Mouse (Mus musculus) cerebellum, adult 9-11 months (tissue): Measurements from ENCODE around the gene Rpia.
"Not testable (repeated sequence)": the region's sequence is repeated elsewhere in the genome, so short reads cannot be mapped to it uniquely, and the experiment has no call there.

Experiments
- DNase-seq: peaks from one replicate; pipeline ENCODE4 v3.0.0; 2022

Gene Rpia

DNA sequence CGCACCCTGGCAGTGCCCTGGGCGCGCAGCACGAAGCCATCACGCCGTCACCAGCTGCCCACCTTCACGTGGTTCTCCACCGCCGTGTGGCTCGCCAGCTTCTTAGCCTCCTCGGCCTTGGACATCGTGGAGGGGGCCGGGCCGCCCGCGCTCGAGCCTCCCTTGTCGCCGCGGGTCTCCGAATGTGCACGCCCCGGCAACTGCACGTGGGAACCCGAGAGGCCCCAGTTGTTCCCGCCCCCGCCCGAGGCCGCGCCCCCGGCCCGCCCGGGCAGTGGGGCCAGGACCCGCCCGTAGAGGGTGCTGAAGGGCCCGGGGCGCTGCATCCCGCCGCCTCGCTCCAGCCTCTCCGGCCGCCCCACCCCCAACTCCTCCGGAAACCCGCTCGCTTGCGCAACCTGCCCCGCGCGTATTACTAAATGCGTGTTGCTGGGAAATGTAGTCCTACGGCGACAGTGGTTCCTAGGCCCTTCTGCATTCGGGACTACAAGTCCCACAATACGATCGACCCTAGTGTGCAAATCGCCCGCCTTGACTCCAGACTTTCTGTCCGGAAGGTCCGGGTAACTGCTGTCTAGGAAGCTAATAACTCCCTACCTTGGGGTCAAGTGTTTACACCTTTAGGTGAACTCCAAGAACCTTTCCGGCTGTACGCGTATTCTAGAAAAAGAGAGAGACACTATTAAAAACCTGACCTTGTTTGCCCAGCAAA lies at the start of gene Rpia:
Gene Rpia (minus strand): TSS at position 409 of the 712 bp plus-strand sequence.
- DNase-seq, result peak; percentile 97

DNA sequence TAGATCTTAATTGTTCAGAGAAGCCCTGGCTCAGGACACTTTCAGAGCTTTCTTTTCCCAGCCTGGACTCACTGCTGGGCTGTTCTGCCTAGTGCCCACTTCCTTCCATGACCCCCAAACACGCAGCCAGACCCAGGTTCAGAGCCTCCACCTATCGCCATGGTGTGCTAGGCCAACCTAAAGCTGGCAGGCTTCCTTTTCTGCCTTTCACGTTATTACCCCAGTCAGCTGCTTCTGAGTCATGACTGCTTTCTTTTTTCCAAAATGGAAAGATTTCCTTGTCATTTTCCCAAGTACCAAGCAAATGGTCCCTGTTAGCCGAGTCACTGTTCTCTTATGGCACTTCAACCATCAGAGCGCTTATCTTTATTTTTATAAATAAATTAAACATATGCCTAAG lies 48.2 kb upstream of the Rpia start:
- DNase-seq, result no peak

DNA sequence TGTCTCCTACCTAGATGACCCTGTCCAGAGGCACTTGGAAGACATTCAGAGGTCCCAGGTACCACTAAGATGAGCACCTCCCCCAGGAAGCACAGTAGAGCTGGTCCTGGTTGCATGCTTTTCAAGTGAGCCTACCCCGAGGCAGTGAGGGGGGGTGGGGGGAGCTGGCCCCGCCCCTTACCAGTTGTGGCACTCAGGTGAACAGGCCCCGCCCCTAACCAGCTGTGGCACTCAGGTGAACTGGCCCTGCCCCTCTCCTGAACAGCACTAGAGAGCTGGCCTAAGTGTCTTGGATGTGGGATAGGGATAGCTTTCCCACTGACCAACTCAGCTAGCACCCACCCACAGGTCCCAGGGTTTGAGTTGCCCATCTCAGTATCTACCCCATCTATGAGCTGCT lies 46.5 kb upstream of the Rpia start:
- DNase-seq, result no peak

DNA sequence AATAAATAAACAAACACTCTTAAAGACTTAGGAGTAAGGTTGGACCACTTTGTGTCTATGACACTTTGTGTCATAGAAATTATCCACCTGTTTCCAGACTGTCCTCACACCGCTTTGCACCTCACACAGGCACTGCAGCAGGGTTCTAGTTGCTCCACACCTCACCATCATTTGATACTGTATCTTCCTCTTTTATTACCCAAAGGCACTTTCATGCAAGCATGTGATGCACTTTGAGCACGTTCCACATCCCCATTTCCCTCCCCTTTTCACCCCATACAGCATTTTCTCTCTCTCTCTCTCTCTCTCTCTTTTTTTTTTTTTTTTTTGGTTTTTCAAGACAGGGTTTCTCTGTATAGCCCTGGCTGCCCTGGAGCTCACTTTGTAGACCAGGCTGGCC lies 45.3 kb upstream of the Rpia start:
- DNase-seq, result no peak

DNA sequence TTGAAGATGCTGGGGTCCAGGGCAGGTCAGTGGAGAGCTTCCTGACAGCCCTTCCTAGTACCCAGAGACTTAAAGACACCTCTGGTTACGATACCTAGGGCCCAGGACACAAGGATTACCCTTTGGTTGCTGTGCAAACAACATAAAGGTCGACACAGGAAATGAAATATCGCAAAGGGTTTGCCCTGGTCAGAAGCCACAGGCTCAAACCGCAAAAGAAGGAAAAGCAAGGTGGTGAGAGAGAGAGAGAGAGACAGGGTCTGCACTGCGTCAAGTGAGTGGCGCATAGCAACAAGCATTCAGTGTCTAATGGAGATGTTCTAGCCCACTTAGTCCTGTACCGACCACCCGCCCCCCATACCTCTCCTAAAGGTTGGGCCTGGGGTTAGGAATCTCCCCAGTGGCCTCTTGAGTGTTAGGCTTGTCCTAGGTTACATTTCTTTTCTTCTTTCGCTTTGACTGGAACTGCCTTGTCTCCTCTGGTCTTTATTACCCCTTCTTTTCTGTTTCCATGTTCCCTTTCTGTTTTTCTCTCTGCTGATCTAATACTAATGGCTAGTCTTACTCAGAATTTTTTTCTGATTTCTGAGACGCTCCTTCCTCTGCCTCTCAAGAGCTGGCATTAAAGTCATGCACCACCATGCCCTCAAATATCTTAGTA lies 39.3 kb upstream of the Rpia start:
- no peak for DNase-seq

DNA sequence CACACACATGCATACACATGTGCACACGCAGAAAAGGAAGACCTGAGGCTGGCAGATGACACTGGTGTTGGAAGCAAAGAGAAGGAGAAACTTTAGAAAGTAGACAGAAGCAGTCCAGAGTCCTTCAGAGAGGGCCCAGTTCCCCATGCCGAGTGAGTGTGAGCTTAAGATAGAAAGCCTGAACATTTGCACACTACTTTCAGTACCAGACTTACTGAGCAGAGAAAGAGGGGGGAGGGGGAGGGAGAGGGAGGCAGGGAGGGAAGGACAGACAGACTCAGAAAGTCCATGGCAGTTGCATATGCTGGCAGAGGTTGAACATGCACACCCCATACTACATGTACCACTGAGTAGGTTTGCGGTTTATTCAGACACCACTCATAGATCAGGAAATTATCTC lies 38.5 kb upstream of the Rpia start:
- no peak for DNase-seq

DNA sequence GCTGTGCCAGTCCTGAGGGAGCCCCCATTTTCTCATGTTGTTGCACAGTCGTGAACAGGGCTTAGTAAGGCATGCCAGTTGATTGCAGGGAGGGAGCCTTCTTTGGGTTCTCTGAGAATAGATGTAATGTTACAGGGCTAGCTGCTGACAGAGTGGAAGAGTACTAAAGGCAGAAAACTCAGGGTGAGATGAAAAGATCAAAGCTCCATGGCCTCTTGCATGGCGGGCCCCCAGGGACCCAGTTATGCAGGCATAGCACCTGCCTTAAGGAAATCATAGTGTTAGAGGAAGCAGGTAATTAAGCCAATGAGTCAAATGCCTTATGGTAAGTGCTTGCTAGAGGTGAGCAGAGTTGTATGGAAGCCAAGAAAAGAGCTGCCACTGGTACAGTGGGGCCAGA lies 37.4 kb upstream of the Rpia start:
- no peak for DNase-seq

DNA sequence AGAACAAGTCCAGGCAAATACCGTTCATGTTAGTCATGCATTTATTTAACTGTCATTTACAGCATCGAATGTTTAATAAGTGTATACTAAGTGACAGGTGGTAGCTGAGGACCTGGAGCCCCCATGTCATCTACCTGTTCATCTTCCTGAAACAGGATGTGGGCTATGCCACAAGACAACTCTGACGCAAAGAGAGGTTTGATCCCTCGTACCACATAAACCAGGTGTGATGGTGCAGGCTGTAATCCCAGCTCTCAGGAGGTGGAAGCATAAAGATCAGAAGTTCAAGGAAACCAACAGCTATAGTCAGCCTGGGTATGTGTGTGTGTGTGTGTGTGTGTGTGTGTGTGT lies 32.9 kb upstream of the Rpia start:
- DNase-seq, result no peak

DNA sequence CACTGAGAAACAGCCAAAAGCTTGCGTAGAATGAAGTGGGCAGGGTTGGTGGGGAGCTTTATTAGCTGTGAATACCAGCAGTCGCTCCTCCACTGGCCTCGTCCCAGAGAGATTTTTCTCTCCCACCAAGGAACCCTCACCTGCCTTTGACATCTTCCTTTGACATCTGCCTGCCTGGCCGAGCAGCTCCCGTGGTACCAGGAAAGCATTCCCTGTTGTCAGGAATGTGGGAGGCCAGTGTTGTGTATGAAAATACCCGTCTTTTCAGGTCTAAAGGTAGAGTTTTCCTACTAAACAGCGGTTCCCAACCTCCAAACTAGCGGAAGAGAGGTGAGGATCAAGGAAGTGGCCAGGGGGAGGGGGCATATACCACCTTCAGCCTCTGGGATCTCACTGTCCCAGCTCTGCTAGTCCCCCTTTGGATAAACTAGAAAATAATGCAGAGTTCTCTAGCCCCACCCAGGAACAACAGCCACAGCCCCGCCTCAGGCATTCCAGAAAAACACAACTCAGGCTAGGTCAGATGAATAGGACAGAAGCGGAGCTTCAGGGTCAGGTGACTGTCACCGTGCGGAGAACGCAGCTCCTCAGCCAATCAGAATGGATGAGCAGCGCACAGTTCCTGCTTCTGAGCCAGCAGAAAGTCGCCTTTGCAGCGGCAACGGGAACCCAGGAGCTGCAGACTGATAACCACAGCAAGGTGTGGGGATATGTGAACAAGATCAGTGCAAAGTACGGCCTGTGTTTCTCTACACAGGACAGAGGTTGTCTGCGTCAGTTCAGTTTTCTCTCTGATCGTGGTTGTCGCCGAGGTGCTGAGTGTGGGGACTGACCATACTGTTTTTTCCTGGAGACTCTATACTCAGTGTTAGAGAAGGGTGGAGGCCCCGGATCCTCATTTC lies 32.3 kb upstream of the Rpia start:
- DNase-seq, result peak; percentile 88

DNA sequence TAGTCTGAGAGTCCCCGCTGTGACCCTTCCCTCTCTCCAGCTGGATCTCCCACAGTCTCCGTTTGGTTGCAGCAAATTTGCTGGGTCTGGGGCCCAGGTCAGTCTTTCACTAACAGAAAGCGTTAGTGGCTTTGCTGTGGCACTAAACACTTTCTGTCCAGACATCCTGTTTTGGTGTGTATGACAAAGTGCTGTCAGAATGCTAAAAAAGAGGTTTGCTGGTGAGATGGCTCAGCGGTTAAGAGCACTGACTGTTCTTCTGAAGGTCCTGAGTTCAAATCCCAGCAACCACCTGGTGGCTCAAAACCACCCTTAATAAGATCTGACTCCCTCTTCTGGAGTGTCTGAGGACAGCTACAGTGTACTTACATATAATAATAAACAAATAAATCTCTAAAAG lies 31.2 kb upstream of the Rpia start:
- DNase-seq, result not testable (repeated sequence)

DNA sequence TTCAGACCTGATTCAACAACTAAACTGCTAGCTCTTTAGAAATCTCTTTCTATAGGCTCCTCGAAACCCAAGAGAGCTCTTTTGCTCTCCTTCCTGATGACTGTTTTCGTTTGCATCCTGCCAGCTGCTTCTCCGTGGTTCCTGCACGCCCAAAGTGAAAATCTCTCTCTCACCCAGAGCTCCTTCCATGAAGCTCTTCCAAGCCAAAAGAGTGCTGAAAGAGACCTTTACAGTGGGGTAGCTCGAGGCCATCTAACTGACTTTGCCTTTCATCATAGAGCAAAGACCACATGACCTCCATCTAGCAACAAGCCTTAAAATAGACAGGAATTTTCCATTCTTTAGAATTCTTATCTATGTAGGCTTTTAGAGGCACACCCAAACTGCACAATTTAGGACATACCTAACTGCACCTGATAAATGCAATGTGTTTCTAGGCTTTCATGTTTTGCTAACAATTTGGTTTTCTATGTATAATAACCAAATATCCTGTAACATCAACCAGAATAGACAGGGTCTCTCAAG lies 30.4 kb upstream of the Rpia start:
- DNase-seq, result no peak

DNA sequence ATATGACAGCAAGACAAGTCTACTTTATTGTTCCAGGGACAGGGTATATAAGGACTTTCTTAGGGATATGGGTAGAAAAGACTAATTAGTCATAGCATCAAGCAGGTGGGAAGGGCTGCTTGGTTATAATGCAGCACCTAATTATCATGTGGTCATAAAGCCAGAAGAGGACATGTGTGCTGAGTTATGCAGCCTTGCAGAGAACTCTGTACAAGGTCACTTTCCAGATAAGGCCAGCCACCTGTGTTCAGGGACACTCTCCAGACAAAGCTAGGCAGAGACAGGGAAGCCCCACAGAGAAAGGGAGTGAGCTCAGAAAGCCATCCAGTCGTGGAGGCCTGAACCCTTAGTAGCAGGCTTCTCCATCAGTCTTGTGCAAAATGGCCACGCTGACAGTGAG lies 29.5 kb upstream of the Rpia start:
- DNase-seq, result no peak

DNA sequence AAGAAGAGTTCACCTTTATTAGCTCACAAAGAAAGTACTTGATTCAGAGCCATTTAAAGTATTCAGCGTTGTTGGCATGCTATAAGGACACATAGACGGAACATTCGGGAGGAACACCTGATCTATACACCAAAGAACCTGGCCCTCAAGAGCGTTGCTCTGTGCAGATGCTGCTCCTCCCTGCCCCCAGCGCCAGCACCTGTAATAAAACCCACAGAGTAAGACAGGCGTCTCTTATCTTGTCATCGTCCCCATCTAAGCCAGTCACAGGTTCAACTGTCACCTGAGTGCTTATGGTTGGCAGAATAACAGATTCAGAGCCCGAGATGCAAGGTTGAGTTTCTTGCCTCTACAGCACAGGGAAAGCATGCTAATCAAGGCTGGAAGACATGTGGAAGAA lies 23.4 kb upstream of the Rpia start:
- no peak for DNase-seq

DNA sequence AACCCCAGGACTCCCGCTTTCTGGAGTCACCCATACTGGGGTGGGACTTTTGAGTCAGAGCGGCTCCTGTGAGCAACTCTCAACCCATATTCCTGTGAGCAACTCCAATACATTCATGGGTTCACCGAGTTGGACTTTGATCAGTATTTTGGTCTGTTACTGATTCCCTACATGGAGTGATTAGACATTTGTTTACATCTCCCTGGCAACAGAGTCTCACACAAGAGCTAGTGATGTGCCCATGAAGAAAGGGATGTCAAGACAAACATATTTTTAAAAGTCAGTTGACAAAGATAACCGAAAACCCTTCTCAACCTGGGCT lies 22.6 kb upstream of the Rpia start:
- DNase-seq, result no peak

DNA sequence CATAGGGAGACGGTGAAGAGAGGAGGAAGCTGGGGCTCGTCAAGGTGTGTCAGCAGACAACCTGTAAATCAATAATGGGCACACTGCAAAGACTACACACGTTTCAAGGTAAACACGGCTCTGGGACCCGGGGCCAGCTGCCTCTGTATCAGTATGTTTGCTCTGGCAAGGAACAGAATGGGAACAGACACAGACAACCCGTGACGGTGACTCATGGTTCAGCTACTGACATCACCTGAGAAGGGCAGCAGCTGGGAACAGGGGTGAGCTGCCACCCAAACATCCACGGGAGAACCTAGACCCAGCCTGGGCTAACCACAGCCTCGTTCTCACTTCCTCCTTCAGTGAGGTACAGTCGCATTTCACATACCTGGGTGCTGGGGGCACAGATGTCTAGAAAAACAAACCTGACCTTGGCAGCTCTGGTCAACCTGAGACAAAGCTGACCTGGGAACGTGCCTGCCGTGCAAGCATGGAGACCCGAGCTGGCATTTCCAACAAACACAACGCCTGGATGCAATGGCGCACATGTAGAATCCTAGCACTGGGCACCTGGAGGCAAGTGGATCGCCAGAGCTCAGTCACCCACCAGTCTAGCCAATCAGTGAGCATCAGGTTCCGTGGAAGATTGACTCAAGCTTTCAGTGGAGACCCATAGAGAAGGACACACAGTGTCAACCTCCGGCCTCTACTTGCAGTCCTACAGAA lies 22.0 kb upstream of the Rpia start:
- DNase-seq, result no peak

DNA sequence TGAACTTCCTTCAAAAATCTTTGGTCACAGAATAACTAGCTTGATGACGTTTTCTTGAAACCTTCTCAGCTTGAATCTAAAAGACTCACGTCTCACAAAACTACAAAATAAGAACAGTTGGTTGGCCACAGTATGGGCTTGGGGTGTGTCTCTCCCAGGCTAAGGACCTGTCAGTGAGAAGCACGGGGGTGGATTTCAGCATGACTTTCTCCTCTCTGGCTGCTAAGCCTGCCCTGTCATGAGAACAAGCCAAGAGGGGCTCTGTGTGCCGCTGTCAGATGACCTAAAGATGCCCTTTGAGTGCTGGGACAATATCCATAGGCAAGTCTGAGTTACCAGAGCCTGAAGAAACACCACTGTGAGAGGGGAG lies 20.5 kb upstream of the Rpia start:
- no peak for DNase-seq

DNA sequence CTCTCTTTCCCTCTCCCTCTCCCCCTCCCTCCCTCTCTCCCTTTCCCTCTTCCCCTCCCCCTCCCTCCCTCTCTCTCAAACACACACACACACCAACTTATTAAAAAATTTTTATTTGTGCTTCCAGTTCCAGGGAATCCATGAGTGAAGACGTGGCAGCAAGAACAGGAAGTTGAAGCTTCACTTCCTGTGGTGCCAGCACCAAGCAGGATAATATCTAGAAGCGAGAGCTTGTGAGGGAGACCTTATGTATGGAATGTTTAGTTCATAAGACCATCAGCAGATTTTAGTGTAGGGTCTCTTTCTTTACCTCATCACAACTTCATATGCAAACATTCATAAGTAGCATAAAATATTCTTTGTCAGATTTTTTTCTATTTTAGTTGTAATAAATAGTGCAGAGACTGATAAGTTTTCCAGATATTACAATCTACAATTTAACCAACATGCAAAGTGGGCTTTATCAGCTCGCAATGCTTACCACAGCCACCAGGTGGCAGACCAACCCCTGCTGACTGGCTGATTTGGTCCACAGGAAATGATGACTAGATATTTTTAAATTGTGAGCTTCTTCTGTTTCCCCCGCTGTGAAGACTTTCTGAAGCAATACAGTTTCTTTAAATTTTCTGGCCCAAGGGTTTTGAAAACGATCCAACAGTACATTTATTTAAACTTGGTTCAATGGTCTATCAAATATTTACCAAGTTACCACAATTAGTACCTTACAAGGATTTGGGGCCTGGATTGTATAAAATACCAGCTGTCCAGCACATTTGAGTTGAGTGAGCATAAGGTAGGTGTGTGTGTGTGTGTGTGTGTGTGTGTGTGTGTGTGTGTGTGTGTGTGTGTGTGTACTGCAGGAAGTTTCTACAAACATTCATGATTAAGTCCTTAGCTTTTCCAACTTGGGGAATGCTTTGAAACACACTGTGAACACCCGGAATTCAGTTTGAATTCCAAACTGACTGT lies 19.8 kb upstream of the Rpia start:
- peak; percentile 68 for DNase-seq

DNA sequence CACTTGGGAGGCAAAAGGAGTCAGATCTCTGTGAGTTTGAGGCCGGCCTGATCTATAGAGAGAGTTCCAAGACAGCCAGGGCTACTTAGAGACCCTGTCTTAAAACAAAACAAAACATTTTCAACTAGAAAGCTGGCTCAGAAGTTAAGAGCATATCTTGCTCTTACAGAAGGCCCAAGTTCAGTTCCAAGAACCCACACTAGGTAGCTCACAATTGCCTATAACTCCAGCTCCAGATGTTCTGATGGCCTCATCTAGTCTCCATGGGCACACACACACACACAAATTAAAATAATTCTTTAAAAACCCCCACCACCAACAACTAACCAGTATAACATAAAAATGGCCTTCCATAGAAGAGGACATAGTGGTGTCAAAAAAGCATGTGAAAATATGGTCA lies 18.5 kb upstream of the Rpia start:
- DNase-seq, result no peak

DNA sequence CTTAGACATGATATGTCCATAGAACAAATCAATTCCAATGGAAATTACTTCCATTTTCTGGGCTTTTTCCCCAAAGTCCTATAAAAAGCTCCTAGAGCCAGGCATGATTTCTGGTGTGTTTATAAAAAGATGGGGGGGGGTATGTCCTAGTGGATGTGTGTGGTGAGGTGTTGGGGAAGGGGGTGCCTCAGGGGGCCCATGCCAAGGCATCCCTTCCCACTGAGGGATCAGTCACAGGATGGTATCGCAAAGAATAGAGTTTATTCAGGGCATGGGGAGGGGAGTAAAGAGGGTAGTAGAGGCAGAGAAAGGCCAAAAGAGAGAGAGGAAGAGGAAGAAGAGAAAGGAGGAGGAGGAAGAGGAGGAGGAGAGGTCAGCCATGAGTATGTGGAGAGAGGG lies 14.5 kb upstream of the Rpia start:
- DNase-seq, result no peak

DNA sequence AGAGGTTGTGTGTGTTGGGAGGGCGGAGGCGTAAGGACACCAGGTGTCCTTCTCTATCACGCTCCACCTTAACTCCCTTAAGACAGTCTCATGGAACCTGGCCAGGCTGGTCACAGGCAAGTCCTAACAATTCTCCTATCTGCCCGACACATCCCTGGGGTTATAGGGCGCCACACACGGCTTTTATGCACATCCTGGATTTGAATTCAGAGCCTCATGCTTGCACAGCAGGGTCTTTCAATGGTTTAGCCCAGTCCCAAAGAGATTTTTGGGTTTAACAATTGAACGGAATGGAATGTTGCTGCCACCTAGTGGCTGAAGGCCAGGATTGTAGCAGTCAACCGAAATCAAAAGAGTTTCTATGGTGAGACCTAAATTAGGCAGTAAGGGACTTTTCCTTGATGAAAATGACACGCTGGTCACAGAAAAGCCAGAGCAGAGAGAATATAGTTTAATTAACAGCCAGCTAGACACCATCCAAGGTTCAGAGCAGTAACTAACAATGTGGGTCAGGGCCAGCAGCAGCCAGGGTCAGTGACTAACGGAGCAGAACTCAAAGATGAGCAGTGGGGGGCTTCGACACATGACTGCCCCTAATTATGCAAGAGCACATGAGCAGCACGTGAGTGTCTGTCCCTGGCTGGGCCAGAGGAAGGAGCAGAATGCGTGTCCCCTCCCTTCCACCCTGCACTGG lies 13.9 kb upstream of the Rpia start:
- DNase-seq, result peak; percentile 74

DNA sequence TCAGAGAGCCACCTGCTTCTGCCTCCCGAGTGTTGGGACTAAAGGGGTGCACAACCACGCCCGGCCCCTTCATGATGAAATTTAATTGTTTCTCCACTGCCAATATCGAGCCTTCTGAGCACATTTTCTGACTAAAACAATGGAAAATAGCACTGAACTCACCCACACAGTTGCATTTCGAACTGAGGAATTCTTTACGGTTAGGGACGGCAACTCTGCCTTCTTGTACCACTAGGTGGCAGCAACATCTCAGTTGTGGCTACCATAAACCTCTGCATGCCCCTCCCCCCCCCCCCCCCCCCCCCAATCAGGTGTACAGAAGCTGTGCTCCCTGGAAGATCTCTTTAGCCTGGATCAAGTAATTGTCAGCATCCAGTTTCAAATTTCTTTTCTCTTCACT lies 13.2 kb upstream of the Rpia start:
- DNase-seq, result peak; percentile 72
